Mouse (Mus musculus): ENCODE results near the gene Nlk. TPM values are rescaled to one million over a fixed set of nuclear protein-coding genes. Genes with fewer than 3 reads are reported as not detected.

Nlk gene
- polyA plus RNA-seq, 1 experiment from 2014 or later = 15.9 TPM

- WGBS = 62% methylated on average over 1 of the region's 1 CpGs
- H3K4me1 ChIP-seq (ENCODE audit: insufficient read depth, low read depth, low read length) = no peaks in the 10 kb centered on the region
- ATAC-seq = no peak
- H3K4me2 ChIP-seq (replicated peaks; ENCODE audit: low read depth, low read length) = no peak overlapping the region
- no peak for TF ChIP-seq EP300 (IDR thresholded peaks at IDR 0.05)
- TF ChIP-seq CTCF (IDR thresholded peaks at IDR 0.05) = no peak
- H3K9ac ChIP-seq (replicated peaks; ENCODE audit: low read depth) = no peak overlapping the region
- no peak overlapping the region for H3K27ac ChIP-seq (ENCODE audit: low read length)
- H3K4me3 ChIP-seq (ENCODE audit: low read depth, low read length) = no peak overlapping the region
- H3K36me3 ChIP-seq (ENCODE audit: insufficient read depth, low read length) = no peaks in the 10 kb centered on the region
- DNase-seq (ENCODE audit: low spot score) = no peak
- no peaks in the 10 kb centered on the region for H3K27me3 ChIP-seq (replicated peaks; ENCODE audit: insufficient read depth, low read length)
- H3K9me3 ChIP-seq (ENCODE audit: low read length) = no peaks in the 10 kb centered on the region
Observed at GRCm38 (mm10) chr11:78604826-78605225, 92.3 kb downstream of the Nlk start.

- H3K27me3 ChIP-seq (replicated peaks; ENCODE audit: insufficient read depth, low read length) = no peaks in the 10 kb centered on the region
- no peak for TF ChIP-seq CTCF (IDR thresholded peaks at IDR 0.05)
- no peak for TF ChIP-seq EP300 (IDR thresholded peaks at IDR 0.05)
- no peaks in the 10 kb centered on the region for H3K4me1 ChIP-seq (ENCODE audit: insufficient read depth, low read depth, low read length)
- 90% methylated on average over 3 of the region's 3 CpGs for WGBS
- no peak overlapping the region for H3K9ac ChIP-seq (replicated peaks; ENCODE audit: low read depth)
- no peak for DNase-seq (ENCODE audit: low spot score)
- no peak overlapping the region for H3K4me2 ChIP-seq (replicated peaks; ENCODE audit: low read depth, low read length)
- H3K4me3 ChIP-seq (ENCODE audit: low read depth, low read length) = no peak overlapping the region
- H3K36me3 ChIP-seq (ENCODE audit: insufficient read depth, low read length) = no peaks in the 10 kb centered on the region
- no peak for ATAC-seq
- H3K27ac ChIP-seq (ENCODE audit: low read length) = no peak overlapping the region
- no peaks in the 10 kb centered on the region for H3K9me3 ChIP-seq (ENCODE audit: low read length)
Observed at GRCm38 (mm10) chr11:78602781-78603180, 94.4 kb downstream of the Nlk start.

- TF ChIP-seq EP300 (IDR thresholded peaks at IDR 0.05) (no peak), CTCF (IDR thresholded peaks at IDR 0.05) (no peak)
- no peak overlapping the region for H3K9ac ChIP-seq (replicated peaks; ENCODE audit: low read depth)
- H3K4me3 ChIP-seq (ENCODE audit: low read depth, low read length) = no peak overlapping the region
- H3K27me3 ChIP-seq (replicated peaks; ENCODE audit: insufficient read depth, low read length) = no peaks in the 10 kb centered on the region
- ATAC-seq (no peak), DNase-seq (ENCODE audit: low spot score) (no peak)
- H3K27ac ChIP-seq (ENCODE audit: low read length) = no peak overlapping the region
- no peaks in the 10 kb centered on the region for H3K9me3 ChIP-seq (ENCODE audit: low read length)
- H3K4me1 ChIP-seq (ENCODE audit: insufficient read depth, low read depth, low read length) = no peaks in the 10 kb centered on the region
- no peaks in the 10 kb centered on the region for H3K36me3 ChIP-seq (ENCODE audit: insufficient read depth, low read length)
- no peak overlapping the region for H3K4me2 ChIP-seq (replicated peaks; ENCODE audit: low read depth, low read length)
- WGBS = 29% methylated on average over 4 of the region's 4 CpGs
Observed at GRCm38 (mm10) chr11:78600926-78601590, 96.1 kb downstream of the Nlk start.

GRCm38 (mm10) chr11:78600496-78600895 is 96.7 kb downstream of the Nlk start:
- 36% methylated on average over 3 of the region's 3 CpGs for WGBS
- H3K4me1 ChIP-seq (ENCODE audit: insufficient read depth, low read depth, low read length) = no peaks in the 10 kb centered on the region
- H3K27ac ChIP-seq (ENCODE audit: low read length) = no peak overlapping the region
- no peak overlapping the region for H3K4me3 ChIP-seq (ENCODE audit: low read depth, low read length)
- ATAC-seq (no peak), DNase-seq (ENCODE audit: low spot score) (peak; percentile 22)
- no peaks in the 10 kb centered on the region for H3K36me3 ChIP-seq (ENCODE audit: insufficient read depth, low read length)
- H3K27me3 ChIP-seq (replicated peaks; ENCODE audit: insufficient read depth, low read length) = no peaks in the 10 kb centered on the region
- H3K9ac ChIP-seq (replicated peaks; ENCODE audit: low read depth) = no peak overlapping the region
- H3K9me3 ChIP-seq (ENCODE audit: low read length) = no peaks in the 10 kb centered on the region
- no peak overlapping the region for H3K4me2 ChIP-seq (replicated peaks; ENCODE audit: low read depth, low read length)
- TF ChIP-seq CTCF (IDR thresholded peaks at IDR 0.05) (no peak), EP300 (IDR thresholded peaks at IDR 0.05) (no peak)

- Histone ChIP-seq H3K4me2 (replicated peaks; ENCODE audit: low read depth, low read length) (no peak overlapping the region), H3K27ac (ENCODE audit: low read length) (no peak overlapping the region), H3K9me3 (ENCODE audit: low read length) (no peaks in the 10 kb centered on the region), H3K27me3 (replicated peaks; ENCODE audit: insufficient read depth, low read length) (no peaks in the 10 kb centered on the region), H3K9ac (replicated peaks; ENCODE audit: low read depth) (no peak overlapping the region), H3K4me3 (ENCODE audit: low read depth, low read length) (no peak overlapping the region), H3K4me1 (ENCODE audit: insufficient read depth, low read depth, low read length) (no peaks in the 10 kb centered on the region), H3K36me3 (ENCODE audit: insufficient read depth, low read length) (no peaks in the 10 kb centered on the region)
- ATAC-seq (peak; percentile 55), DNase-seq (ENCODE audit: low spot score) (peak; percentile 56)
- TF ChIP-seq EP300 (IDR thresholded peaks at IDR 0.05) = no peak
- TF ChIP-seq CTCF (IDR thresholded peaks at IDR 0.05) = no peak
- WGBS = 56% methylated on average over 4 of the region's 4 CpGs
Observed at GRCm38 (mm10) chr11:78600051-78600450, 97.1 kb downstream of the Nlk start.

- H3K27me3 ChIP-seq (replicated peaks; ENCODE audit: insufficient read depth, low read length) = no peaks in the 10 kb centered on the region
- no peak for TF ChIP-seq CTCF (IDR thresholded peaks at IDR 0.05)
- TF ChIP-seq EP300 (IDR thresholded peaks at IDR 0.05) = peak; percentile 44; the same call in 1 of the 2 replicates
- H3K36me3 ChIP-seq (ENCODE audit: insufficient read depth, low read length) = no peaks in the 10 kb centered on the region
- WGBS = 49% methylated on average over 3 of the region's 3 CpGs
- no peak overlapping the region for H3K9ac ChIP-seq (replicated peaks; ENCODE audit: low read depth)
- no peak overlapping the region for H3K4me2 ChIP-seq (replicated peaks; ENCODE audit: low read depth, low read length)
- no peaks in the 10 kb centered on the region for H3K9me3 ChIP-seq (ENCODE audit: low read length)
- no peak overlapping the region for H3K27ac ChIP-seq (ENCODE audit: low read length)
- no peaks in the 10 kb centered on the region for H3K4me1 ChIP-seq (ENCODE audit: insufficient read depth, low read depth, low read length)
- H3K4me3 ChIP-seq (ENCODE audit: low read depth, low read length) = no peak overlapping the region
- no peak for DNase-seq (ENCODE audit: low spot score)
- ATAC-seq = peak; percentile 37
Observed at GRCm38 (mm10) chr11:78598763-78599415, 98.3 kb downstream of the Nlk start.
